Mouse (Mus musculus) embryonic stem cell, embryonic (primary cell): Measurements from ENCODE around the gene Mrps36.
"Not testable (repeated sequence)": the region's sequence is repeated elsewhere in the genome, so short reads cannot be mapped to it uniquely, and the experiment has no call there.

Experiments
- CTCF ChIA-PET, 4 experiments: fragments of 300-600 bp in 2 of 4; fragments of 350-600 bp in 2 of 4; sonication (Branson Sonifier 250); formaldehyde crosslinking; loops; one replicate each; lab custom pipeline; 2022; ENCODE audit warnings: inconsistent platforms in 2 of 4; lab: Charles Lee
- POLR2A ChIA-PET, 4 experiments: fragments of 300-600 bp in 2 of 4; fragments of 350-600 bp in 2 of 4; sonication (Branson Sonifier 250); formaldehyde crosslinking; loops; one replicate each; lab custom pipeline; 2022; ENCODE audit warnings: antibody characterized with exemption in 4 of 4, inconsistent platforms in 1 of 4; lab: Charles Lee

Mrps36 gene

GRCm38 (mm10) chr13:100744036-100744744, at the start of gene Mrps36:
TSS of gene Mrps36 (minus strand) at chr13:100744659.
- CTCF ChIA-PET = interaction anchor here in 1 of 4 experiments (1.2 to 1.6 kb wide), 3 partner anchors 13 to 132 kb away, joined by 3 to 6 read pairs (median 4); partner anchors contain the start of gene Cdk7
- POLR2A ChIA-PET = interaction anchor here (0.5 to 10.6 kb wide), 55 partner anchors 12 to 1911 kb away, joined by 3 to 261 read pairs (median 4); partner anchors contain the start of genes Ccnb1 (in 3 of the 4), Cdk7 (in 3 of the 4), Cenph (in 2 of the 4) and Ak6 (in 1 of the 4)

DNA sequence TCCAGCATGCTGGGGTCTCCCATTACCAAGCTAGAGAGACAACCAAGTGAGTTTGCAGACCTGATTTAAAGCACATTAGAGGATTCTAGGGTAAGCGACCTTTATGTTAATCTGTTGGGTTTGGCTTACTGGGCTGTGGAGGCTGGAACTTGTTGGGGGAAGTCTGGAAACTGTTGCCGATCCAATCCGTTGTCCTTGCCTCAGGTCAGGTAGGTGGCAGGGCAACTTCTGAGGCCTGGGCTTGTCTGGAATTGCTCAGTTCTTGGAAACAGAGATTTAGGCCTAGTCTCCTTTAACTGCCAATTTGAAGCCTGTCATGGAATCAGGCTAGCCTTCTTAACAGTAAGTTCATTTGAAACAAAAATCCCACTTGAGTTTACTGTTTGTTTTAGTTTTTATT, 44.6 kb upstream of the Mrps36 start:
- POLR2A ChIA-PET = interaction anchor here in 3 of 4 experiments (0.6 to 9.4 kb wide), 7 partner anchors 9 to 93 kb away, joined by 3 to 127 read pairs (median 4); partner anchors contain the start of genes Mrps36 (in 2 of the 3), Cenph (in 1 of the 3) and Slc30a5 (in 1 of the 3)
- CTCF ChIA-PET = no interaction called here

DNA sequence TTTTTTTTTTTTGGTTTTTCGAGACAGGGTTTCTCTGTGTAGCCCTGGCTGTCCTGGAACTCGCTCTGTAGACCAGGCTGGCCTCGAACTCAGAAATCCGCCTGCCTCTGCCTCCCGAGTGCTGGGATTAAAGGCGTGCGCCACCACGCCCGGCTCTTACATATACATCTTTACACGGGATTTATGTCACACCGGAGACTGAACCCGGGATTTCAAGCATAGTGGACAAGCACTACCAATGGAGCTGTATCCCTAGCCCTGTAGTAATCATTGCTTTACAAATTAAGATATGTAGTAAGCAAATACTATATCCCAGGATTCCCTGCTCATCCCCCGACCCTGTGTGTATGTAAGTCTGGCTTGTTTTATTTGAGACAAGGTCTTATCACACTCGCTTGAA, 43.6 kb upstream of the Mrps36 start:
- POLR2A ChIA-PET = interaction anchor here in 3 of 4 experiments (0.6 to 9.4 kb wide), 17 partner anchors 8 to 243 kb away, joined by 3 to 127 read pairs (median 4); partner anchors contain the start of genes Cenph (in 2 of the 3), Mrps36 (in 2 of the 3), Ccdc125 (in 1 of the 3) and Cdk7 (in 1 of the 3)
- CTCF ChIA-PET = not testable (repeated sequence)

GRCm38 (mm10) chr13:100787316-100788010, 43.0 kb upstream of the Mrps36 start:
- CTCF ChIA-PET = interaction anchor here in 1 of 4 experiments (0.8 kb wide), 1 partner anchor 47 kb away, joined by 3 read pairs; no protein-coding TSS in a partner anchor

DNA sequence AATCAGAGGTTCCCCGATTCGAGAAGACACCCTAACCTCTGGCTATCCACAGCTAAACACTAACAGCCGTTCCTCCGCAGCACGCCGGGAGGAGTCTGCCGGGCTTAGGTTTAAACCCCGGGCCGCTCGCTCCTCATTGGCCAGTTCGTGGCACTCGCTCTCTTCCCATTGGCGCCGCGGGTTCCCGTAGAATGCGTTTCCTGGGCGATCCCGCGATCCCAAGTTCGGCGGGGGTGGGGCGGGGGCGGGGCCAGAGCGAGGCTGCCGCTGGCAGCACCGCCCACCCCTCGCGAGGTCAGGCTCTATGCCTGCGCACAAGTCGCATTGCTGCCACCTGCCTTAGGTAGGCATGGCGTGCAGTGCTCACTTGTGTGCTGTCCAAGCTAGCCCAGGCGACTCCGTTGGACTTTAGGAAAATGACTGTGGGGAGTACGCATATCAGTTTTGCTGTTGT, 42.0 kb upstream of the Mrps36 start, which contains the start of gene Ccnb1:
Gene Ccnb1, minus strand, starts transcription at position 157 of the 454 bp plus-strand sequence.
- ChIA-PET POLR2A (interaction anchor here (0.6 to 9.4 kb wide), 73 partner anchors 10 to 981 kb away, joined by 3 to 127 read pairs (median 6); partner anchors contain the start of genes Cenph (in 4 of the 4), Cdk7 (in 3 of the 4), Mrps36 (in 3 of the 4) and Slc30a5 (in 2 of the 4)), CTCF (interaction anchor here in 2 of 4 experiments (0.8 to 1.2 kb wide), 2 partner anchors 11 to 48 kb away, joined by 3 read pairs; partner anchors contain the start of gene Cenph (in 1 of the 2))

More at GRCm38 (mm10) chr13:100787316-100788010, 43.0 kb upstream of the Mrps36 start:
- POLR2A ChIA-PET = interaction anchor here (0.6 to 9.4 kb wide), 37 partner anchors 9 to 916 kb away, joined by 3 to 127 read pairs (median 8); partner anchors contain the start of genes Cdk7 (in 3 of the 4), Cenph (in 3 of the 4), Mrps36 (in 3 of the 4) and Ccdc125 (in 1 of the 4)

DNA sequence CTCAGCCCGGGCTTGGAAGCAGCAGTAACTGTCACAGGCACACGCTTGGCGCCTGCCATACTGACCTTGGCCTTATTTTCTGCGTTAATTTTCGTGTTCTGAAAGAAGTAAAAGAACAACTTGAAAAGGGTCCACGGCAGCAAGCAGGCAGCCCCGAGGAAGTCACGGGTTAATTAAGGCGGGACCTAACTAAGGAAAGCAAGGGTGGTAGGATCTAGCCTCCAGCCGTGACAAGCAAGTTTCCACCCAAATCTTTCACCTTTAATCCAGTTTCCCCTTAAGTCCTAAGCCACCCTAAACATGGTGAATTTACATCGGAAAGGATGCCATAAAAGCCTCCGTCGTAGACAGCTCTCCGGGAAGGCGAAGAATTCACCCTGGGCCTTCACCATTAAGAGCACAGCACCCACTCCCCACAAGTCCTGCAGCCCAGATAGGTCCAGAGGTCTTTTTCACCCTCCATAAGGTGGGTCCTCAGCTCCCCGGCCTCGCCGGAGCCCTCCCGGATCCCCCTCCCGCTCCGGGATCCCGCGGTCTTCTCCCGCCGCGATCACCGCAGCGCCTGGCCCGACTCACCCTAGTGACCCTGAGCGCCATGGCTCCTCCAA, 41.5 kb upstream of the Mrps36 start:
- CTCF ChIA-PET = interaction anchor here in 1 of 4 experiments (1.2 kb wide), 1 partner anchor 10 kb away, joined by 3 read pairs; the partner anchor contains the start of gene Cenph
- POLR2A ChIA-PET = interaction anchor here (0.5 to 9.4 kb wide), 70 partner anchors 9 to 982 kb away, joined by 3 to 127 read pairs (median 7); partner anchors contain the start of genes Cenph (in 4 of the 4), Cdk7 (in 3 of the 4), Mrps36 (in 3 of the 4) and Slc30a5 (in 2 of the 4)

- ChIA-PET POLR2A (interaction anchor here (0.6 to 4.5 kb wide), 19 partner anchors 8 to 127 kb away, joined by 3 to 87 read pairs (median 4); partner anchors contain the start of genes Ccnb1 (in 4 of the 4), Ak6 (in 1 of the 4), Rad17 (in 1 of the 4) and Slc30a5 (in 1 of the 4)), CTCF (interaction anchor here in 1 of 4 experiments (0.6 kb wide), 1 partner anchor 56 kb away, joined by 3 read pairs; the partner anchor contains the start of gene Slc30a5)
Measured at GRCm38 (mm10) chr13:100777491-100777890, 33.0 kb upstream of the Mrps36 start.

- POLR2A ChIA-PET = interaction anchor here (0.6 to 4.5 kb wide), 20 partner anchors 9 to 126 kb away, joined by 3 to 87 read pairs (median 4); partner anchors contain the start of genes Ccnb1 (in 4 of the 4), Ak6 (in 1 of the 4), Rad17 (in 1 of the 4) and Slc30a5 (in 1 of the 4)
- CTCF ChIA-PET = no interaction called here
Measured at GRCm38 (mm10) chr13:100776710-100777109, 32.3 kb upstream of the Mrps36 start.

- POLR2A ChIA-PET = interaction anchor here (0.5 to 4.5 kb wide), 30 partner anchors 9 to 697 kb away, joined by 3 to 87 read pairs (median 4); partner anchors contain the start of genes Ccnb1 (in 4 of the 4), Cdk7 (in 2 of the 4), Mrps36 (in 2 of the 4) and Ak6 (in 1 of the 4)
- CTCF ChIA-PET = interaction anchor here in 1 of 4 experiments (1.0 kb wide), 1 partner anchor 10 kb away, joined by 3 read pairs; the partner anchor contains the start of gene Ccnb1
Measured at GRCm38 (mm10) chr13:100776056-100776419, 31.6 kb upstream of the Mrps36 start.

- CTCF ChIA-PET = interaction anchor here in 2 of 4 experiments (0.6 to 1.0 kb wide), 2 partner anchors 11 to 155 kb away, joined by 3 to 5 read pairs; partner anchors contain the start of gene Ccnb1 (in 1 of the 2)
- POLR2A ChIA-PET = interaction anchor here (0.5 to 4.5 kb wide), 38 partner anchors 9 to 698 kb away, joined by 3 to 87 read pairs (median 4); partner anchors contain the start of genes Ccnb1 (in 4 of the 4), Cdk7 (in 2 of the 4), Mrps36 (in 2 of the 4) and Ak6 (in 1 of the 4)
Measured at GRCm38 (mm10) chr13:100775252-100776055, 31.0 kb upstream of the Mrps36 start, which contains the start of gene Cenph. TSS of gene Cenph (minus strand) at chr13:100775899.

GRCm38 (mm10) chr13:100774704-100775103, 30.2 kb upstream of the Mrps36 start:
- CTCF ChIA-PET = interaction anchor here in 2 of 4 experiments (0.6 kb wide), 2 partner anchors 59 to 154 kb away, joined by 3 to 5 read pairs; no protein-coding TSS in a partner anchor
- POLR2A ChIA-PET = interaction anchor here in 3 of 4 experiments (0.7 to 4.5 kb wide), 24 partner anchors 8 to 124 kb away, joined by 3 to 87 read pairs (median 4); partner anchors contain the start of genes Ccnb1 (in 3 of the 3), Cdk7 (in 2 of the 3), Mrps36 (in 2 of the 3) and Ak6 (in 1 of the 3)

GRCm38 (mm10) chr13:100755329-100755728, 10.9 kb upstream of the Mrps36 start:
- POLR2A ChIA-PET = interaction anchor here in 3 of 4 experiments (0.6 to 4.1 kb wide), 10 partner anchors 8 to 121 kb away, joined by 3 to 31 read pairs (median 5); partner anchors contain the start of genes Cenph (in 1 of the 3) and Mrps36 (in 1 of the 3)

GRCm38 (mm10) chr13:100754186-100754585, 9.7 kb upstream of the Mrps36 start:
- ChIA-PET POLR2A (interaction anchor here in 1 of 4 experiments (1.9 kb wide), 1 partner anchor 32 kb away, joined by 4 read pairs; the partner anchor contains the start of gene Ccnb1), CTCF (no interaction called here)

More at GRCm38 (mm10) chr13:100755329-100755728, 10.9 kb upstream of the Mrps36 start:
- CTCF ChIA-PET = no interaction called here

DNA sequence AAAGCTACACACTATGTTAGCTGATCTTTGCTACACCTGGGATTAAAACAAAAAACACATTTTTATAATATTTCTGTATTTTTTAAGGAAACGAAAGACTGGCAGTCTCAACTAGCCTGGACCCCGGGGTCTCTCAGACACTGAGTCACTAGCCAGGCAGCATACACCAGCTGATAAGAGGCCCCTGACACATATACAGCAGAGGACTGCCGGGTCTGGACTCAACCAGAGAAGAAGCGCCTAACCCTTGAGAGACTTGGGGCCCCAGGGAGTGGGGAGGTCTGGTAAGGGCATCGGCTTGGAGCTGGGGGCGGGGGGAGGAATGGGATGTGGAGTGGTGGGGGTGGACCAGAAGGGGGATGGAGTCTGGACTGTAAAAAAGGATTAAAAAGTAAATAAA, 8.6 kb upstream of the Mrps36 start:
- CTCF ChIA-PET = no interaction called here
- POLR2A ChIA-PET = interaction anchor here in 2 of 4 experiments (0.5 to 1.9 kb wide), 6 partner anchors 11 to 1345 kb away, joined by 3 to 5 read pairs (median 4); partner anchors contain the start of gene Ccnb1 (in 1 of the 2)

- POLR2A ChIA-PET = interaction anchor here in 2 of 4 experiments (0.6 to 1.9 kb wide), 6 partner anchors 11 to 34 kb away, joined by 3 to 5 read pairs (median 4); partner anchors contain the start of gene Ccnb1 (in 1 of the 2)
- CTCF ChIA-PET = interaction anchor here in 1 of 4 experiments (0.5 kb wide), 1 partner anchor 49 kb away, joined by 3 read pairs; no protein-coding TSS in a partner anchor
Measured at GRCm38 (mm10) chr13:100752529-100752928, 8.1 kb upstream of the Mrps36 start.
